Mouse (Mus musculus) liver, embryonic 14.5 days (tissue): ENCODE measurements around the gene Slc45a3. TPM values are rescaled to one million over a fixed set of nuclear protein-coding genes. Genes with fewer than 3 reads are reported as not detected.

Source experiments
- ATAC-seq: fragments of 200-750 bp; cut with Nextera tagmentation; 2 replicates; pipeline ENCODE4 v1.8.0; 2017; ENCODE audit warnings: moderate number of reproducible peaks, mild to moderate bottlenecking, moderate library complexity; ENCODE audit not compliant: insufficient read depth
- DNase-seq, 3 experiments: peaks; one replicate each; pipeline ENCODE4 v3.0.0-alpha.2; 2012 to 2013; ENCODE audit warnings: low read depth in 3 of 3, low spot score in 3 of 3
- H3K27ac ChIP-seq: fragments of 300-500 bp; sonication (generic); 2 replicates; pipeline ENCODE4 v1.5.1; 2014; ENCODE audit warnings: moderate library complexity, mild to moderate bottlenecking, control low read depth, inconsistent platforms
- H3K27me3 ChIP-seq: fragments of 300-500 bp; sonication (generic); 2 replicates; pipeline ENCODE4 v1.6.1; 2014; ENCODE audit warnings: mild to moderate bottlenecking, low read length, moderate library complexity; ENCODE audit not compliant: control insufficient read depth, insufficient read depth
- H3K36me3 ChIP-seq: fragments of 300-500 bp; sonication (generic); replicated peaks from 2 replicates; pipeline ENCODE4 v1.6.1; 2014; ENCODE audit warnings: low read depth; ENCODE audit not compliant: control insufficient read depth, insufficient read depth
- H3K4me1 ChIP-seq, 2 experiments: fragments of 200-500 bp in 1 of 2; fragments of 300-500 bp in 1 of 2; sonication (generic) in 1 of 2; replicated peaks; 2 replicates each; pipeline ENCODE4 v1.6.1; 2012 to 2014; ENCODE audit warnings: antibody characterized with exemption in 1 of 2, inconsistent platforms in 1 of 2, low read length in 1 of 2; ENCODE audit not compliant: control insufficient read depth in 2 of 2, insufficient read depth in 2 of 2
- H3K4me2 ChIP-seq: fragments of 300-500 bp; sonication (generic); 2 replicates; pipeline ENCODE4 v1.6.1; 2014; ENCODE audit warnings: low read depth, mild to moderate bottlenecking, control low read depth, moderate library complexity
- H3K4me3 ChIP-seq, 2 experiments: fragments of 200-500 bp in 1 of 2; fragments of 300-500 bp in 1 of 2; sonication (generic) in 1 of 2; 2 replicates each; pipeline ENCODE4 v1.5.1; 2012 to 2014; ENCODE audit warnings: low read depth in 2 of 2, low read length in 2 of 2, mild to moderate bottlenecking in 2 of 2, control low read depth in 1 of 2, inconsistent platforms in 1 of 2, moderate library complexity in 1 of 2; ENCODE audit not compliant: insufficient read depth in 1 of 2
- H3K9ac ChIP-seq: fragments of 300-500 bp; sonication (generic); replicated peaks from 2 replicates; pipeline ENCODE4 v1.6.1; 2014; ENCODE audit warnings: mild to moderate bottlenecking, control low read depth, moderate library complexity
- H3K9me3 ChIP-seq: fragments of 300-500 bp; sonication (generic); 2 replicates; pipeline ENCODE4 v1.6.1; 2016; ENCODE audit warnings: low read length, mixed read lengths; ENCODE audit not compliant: control insufficient read depth
- CTCF ChIP-seq: IDR thresholded peaks from 2 replicates; pipeline ENCODE4 v1.5.1; 2016; ENCODE audit warnings: antibody characterized with exemption, low read depth, control low read depth
- EP300 ChIP-seq: IDR thresholded peaks from 2 replicates; pipeline ENCODE4 v1.6.1; 2016; ENCODE audit warnings: antibody characterized with exemption, low read depth
- WGBS: fragments of 180-500 bp; shearing (Covaris S2); extraction: QIAGEN DNeasy Blood & Tissue Kit; methylation state at CpG from one replicate; pipeline ENCODE4 v1.1.7; 2014; ENCODE audit not compliant: insufficient replicate concordance; 5-methylcytosine and 5-hydroxymethylcytosine counted together
- polyA plus RNA-seq, 2 experiments: library from polyadenylated mRNA; depleted of rRNA in 1 of 2; stranded (reverse) in 1 of 2; unstranded in 1 of 2; fragments of >200 nt; fragmentation: Nextera tagmentation in 1 of 2; extraction: Ambion mirVana in 1 of 2; gene quantifications; 2 replicates each; pipeline versions ENCODE4 v1.2.1 to v1.2.3; 2012 to 2014

Gene Slc45a3
- polyA plus RNA-seq, 2 experiments, result 1.8 to 1.9 TPM

- DNase-seq (no peak), ATAC-seq (no peak)
- Histone ChIP-seq H3K4me1 (peaks cover 10 to 17% of the 10 kb centered on the region in 2 experiments), H3K4me2 (peak overlapping the region; percentile 86), H3K27ac (peak overlapping the region; percentile 83), H3K9ac (peak overlapping the region; percentile 91), H3K27me3 (no peaks in the 10 kb centered on the region), H3K9me3 (no peaks in the 10 kb centered on the region), H3K4me3 (peak overlapping the region in 1 of 2 experiments; percentile 80; a peak in 3 of 4 replicates), H3K36me3 (no peaks in the 10 kb centered on the region)
- TF ChIP-seq CTCF, result no peak
- TF ChIP-seq EP300, result no peak
- WGBS, result 36% methylated on average over 5 of the region's 5 CpGs
Measured at GRCm38 (mm10) chr1:132006721-132007120, 44.0 kb downstream of the Slc45a3 start.

GRCm38 (mm10) chr1:132007282-132007815, 44.6 kb downstream of the Slc45a3 start, which contains the start of gene Elk4:
Elk4 (plus strand) TSS chr1:132007607.
- peak within 1 kb of the TSS; percentile 80 to 84 for H3K4me3 ChIP-seq
- WGBS, result under 1% methylated on average over 61 of the region's 61 CpGs

GRCm38 (mm10) chr1:132007828-132008827, 45.4 kb downstream of the Slc45a3 start:
- Histone ChIP-seq H3K4me2 (peak overlapping the region; percentile 86), H3K27ac (peak overlapping the region; percentile 83), H3K4me1 (peaks cover 10 to 17% of the 10 kb centered on the region in 2 experiments), H3K27me3 (no peaks in the 10 kb centered on the region), H3K9me3 (no peaks in the 10 kb centered on the region), H3K4me3 (peak overlapping the region; percentile 80 to 84), H3K9ac (peak overlapping the region; percentile 91), H3K36me3 (no peaks in the 10 kb centered on the region; the same call in 1 of the 2 replicates)
- ATAC-seq (peak; percentile 92), DNase-seq (peak; percentile 71 to 77 (median 72))
- WGBS, result under 1% methylated on average over 72 of the region's 72 CpGs
- TF ChIP-seq EP300, result 0 out of 2 replicates have a peak, but pooled peaks have one; percentile 22
- peak; percentile 17; the same call in 1 of the 2 replicates for TF ChIP-seq CTCF

More at GRCm38 (mm10) chr1:132007282-132007815, 44.6 kb downstream of the Slc45a3 start, which contains the start of gene Elk4:
- Histone ChIP-seq H3K9ac (peak within 1 kb of the TSS; percentile 91), H3K9me3 (no peaks in the 10 kb centered on the region), H3K4me1 (peaks cover 10 to 17% of the 10 kb centered on the region in 2 experiments), H3K27ac (peak within 1 kb of the TSS; percentile 83), H3K4me2 (peak within 1 kb of the TSS; percentile 86), H3K36me3 (no peaks in the 10 kb centered on the region), H3K27me3 (no peaks in the 10 kb centered on the region)
- peak; percentile 5; the same call in 1 of the 2 replicates for TF ChIP-seq CTCF
- TF ChIP-seq EP300, result no peak
- peak; percentile 85 for ATAC-seq
- peak; percentile 71 to 74 (median 71) for DNase-seq

GRCm38 (mm10) chr1:132008881-132009644, 46.3 kb downstream of the Slc45a3 start:
- H3K4me1 ChIP-seq, result peaks cover 10 to 17% of the 10 kb centered on the region in 2 experiments
- DNase-seq, result no peak

More at GRCm38 (mm10) chr1:132008881-132009644, 46.3 kb downstream of the Slc45a3 start:
- Histone ChIP-seq H3K27me3 (no peaks in the 10 kb centered on the region), H3K9ac (peak overlapping the region; percentile 91), H3K36me3 (no peaks in the 10 kb centered on the region; the same call in 1 of the 2 replicates), H3K4me3 (peak overlapping the region; percentile 69 to 80), H3K27ac (peak overlapping the region; percentile 83), H3K9me3 (no peaks in the 10 kb centered on the region), H3K4me2 (peak overlapping the region; percentile 86)
- no peak for TF ChIP-seq EP300
- no peak for TF ChIP-seq CTCF
- WGBS, result 15% methylated on average over 8 of the region's 8 CpGs
- ATAC-seq, result no peak
